Mouse (Mus musculus): ENCODE measurements at regions not wholly inside any gene's neighbourhood (a gene's known extent, or its start where the extent isn't known, plus 50 kb on each side); places are given as distances from the start of the nearest gene placed in this dataset.

GRCm38 (mm10) chr19:23089081-23089480, 51.9 kb upstream of the Klf9 start:
- DNase-seq (ENCODE audit: inconsistent age in 2 of 2, low spot score in 1 of 2): no peak

- DNase-seq (ENCODE audit: inconsistent age in 2 of 2, low spot score in 1 of 2): peak; percentile 34 to 74
Observed at GRCm38 (mm10) chr19:23089761-23090514, 51.1 kb upstream of the Klf9 start.
